Mouse (Mus musculus): Measurements from ENCODE around the gene Samd14. TPM values are rescaled to one million over a fixed set of nuclear protein-coding genes. Genes with fewer than 3 reads are reported as not detected.
A peak's percentile ranks its signal among the peaks of the same experiment; 100 is the strongest.
"Not testable (repeated sequence)": the region's sequence is repeated elsewhere in the genome, so short reads cannot be mapped to it uniquely, and the experiment has no call there.

The Samd14 gene
- polyA plus RNA-seq, 1 experiment from 2014 or later: 50.3 TPM

DNA sequence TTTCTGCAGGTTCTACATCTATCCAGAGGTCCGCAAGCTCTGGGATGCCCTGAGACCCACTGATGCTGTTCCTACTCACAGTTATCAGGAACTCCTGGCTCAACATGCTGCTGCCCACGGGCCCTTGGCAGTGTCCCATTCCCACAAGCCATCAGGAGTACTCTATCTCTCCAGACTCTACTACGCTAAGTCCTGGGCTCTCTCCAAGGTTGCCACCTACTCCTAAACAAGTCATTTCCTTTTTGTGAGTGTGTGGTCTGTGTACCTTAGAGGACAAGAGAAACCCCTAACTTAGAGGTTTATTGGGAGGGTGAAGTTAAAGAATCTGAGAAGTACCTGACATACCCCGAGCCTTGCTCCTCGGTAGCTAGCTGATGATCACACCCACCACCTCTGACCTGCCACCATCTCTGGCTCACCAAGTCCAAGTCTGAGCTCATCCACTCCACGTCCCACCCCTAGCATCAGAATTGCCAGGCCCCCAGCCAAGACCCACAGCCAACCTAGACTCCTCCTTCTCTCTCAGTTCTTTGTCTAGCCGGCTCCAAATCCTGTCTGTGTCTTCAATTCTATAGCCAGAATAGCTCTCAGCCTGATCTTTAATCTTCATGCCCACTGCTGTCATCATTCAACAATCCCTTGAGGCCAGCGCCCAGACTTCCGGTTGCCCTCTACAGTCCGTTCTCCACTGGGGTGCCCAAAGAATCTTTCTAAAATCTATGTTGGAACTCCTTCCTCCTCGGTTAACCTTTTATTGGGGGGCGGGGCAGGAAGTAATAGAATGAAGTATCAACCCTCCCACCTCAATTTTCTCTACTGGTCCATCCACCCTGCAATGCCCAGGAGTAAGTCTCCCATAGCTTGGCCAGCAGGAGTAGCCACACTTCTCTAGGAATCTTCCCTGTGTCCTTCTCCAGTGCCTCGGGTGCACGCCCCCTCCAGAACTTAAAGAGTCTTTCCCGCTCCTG lies 734 bp upstream of the Samd14 start:
- ATAC-seq (ENCODE audit: insufficient number of reproducible peaks, insufficient read depth, low FRiP score, low TSS enrichment): peak; percentile 29
- Histone ChIP-seq H3K36me3 (peaks cover 23% of the 10 kb centered on the region), H3K9me3 (no peaks in the 10 kb centered on the region), H3K4me1 (peaks cover 56% of the 10 kb centered on the region), H3K27ac (peak overlapping the region; percentile 96), H3K27me3 (no peaks in the 10 kb centered on the region), H3K4me2 (replicated peaks) (peak overlapping the region; percentile 78), H3K4me3 (peak overlapping the region; percentile 72), H3K9ac (peak overlapping the region; percentile 96)
- WGBS: 34% methylated on average over 15 of the region's 15 CpGs

GRCm38 (mm10) chr11:95010141-95010739 lies 561 bp downstream of the Samd14 start:
- Histone ChIP-seq H3K4me2 (replicated peaks) (peak overlapping the region; percentile 78), H3K4me1 (peaks cover 57% of the 10 kb centered on the region), H3K9me3 (no peaks in the 10 kb centered on the region), H3K4me3 (peak overlapping the region; percentile 72), H3K27ac (peak overlapping the region; percentile 96), H3K27me3 (no peaks in the 10 kb centered on the region), H3K36me3 (peaks cover 23% of the 10 kb centered on the region), H3K9ac (peak overlapping the region; percentile 96)
- WGBS: under 1% methylated on average over 32 of the region's 40 CpGs
- ATAC-seq (ENCODE audit: insufficient number of reproducible peaks, insufficient read depth, low FRiP score, low TSS enrichment): 0 out of 2 replicates have a peak, but pooled peaks have one; percentile 7

DNA sequence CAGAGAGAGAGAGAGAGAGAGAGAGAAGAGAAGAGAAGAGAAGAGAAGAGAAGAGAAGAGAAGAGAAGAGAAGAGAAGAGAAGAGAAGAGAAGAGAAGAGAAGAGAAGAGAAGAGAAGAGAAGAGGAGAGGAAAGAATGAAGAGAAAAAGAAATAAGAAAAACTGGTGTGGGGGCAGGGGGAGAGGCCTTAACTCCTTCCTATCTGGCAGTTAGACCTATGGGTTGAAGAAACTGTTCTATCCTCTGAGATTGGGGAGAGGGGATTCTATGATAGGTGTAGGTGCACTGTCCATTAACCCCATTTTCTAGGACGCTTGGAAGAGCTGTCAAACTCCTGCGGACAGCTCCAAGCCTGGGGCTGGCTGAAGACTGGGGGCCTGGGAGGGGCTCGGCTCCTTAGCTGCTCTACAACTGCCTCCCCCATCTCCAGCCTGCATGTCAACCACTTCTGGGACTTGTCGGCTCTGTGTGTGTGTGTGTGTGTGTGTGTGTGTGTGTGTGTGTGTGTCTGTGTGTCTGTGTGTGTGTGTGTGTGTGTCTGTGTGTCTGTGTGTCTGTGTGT lies 1.2 kb downstream of the Samd14 start:
- H3K27ac ChIP-seq: peak overlapping the region; percentile 96; the same call in 1 of the 2 replicates
- peak overlapping the region; percentile 78 for H3K4me2 ChIP-seq (replicated peaks)
- not testable (repeated sequence) for H3K9me3 ChIP-seq; H3K27me3 ChIP-seq; ATAC-seq (ENCODE audit: insufficient number of reproducible peaks, insufficient read depth, low FRiP score, low TSS enrichment)
- peak overlapping the region; percentile 72 for H3K4me3 ChIP-seq
- peaks cover 54% of the 10 kb centered on the region for H3K4me1 ChIP-seq
- H3K36me3 ChIP-seq: peaks cover 24% of the 10 kb centered on the region
- peak overlapping the region; percentile 96 for H3K9ac ChIP-seq
- WGBS: 3% methylated on average over 4 of the region's 4 CpGs

DNA sequence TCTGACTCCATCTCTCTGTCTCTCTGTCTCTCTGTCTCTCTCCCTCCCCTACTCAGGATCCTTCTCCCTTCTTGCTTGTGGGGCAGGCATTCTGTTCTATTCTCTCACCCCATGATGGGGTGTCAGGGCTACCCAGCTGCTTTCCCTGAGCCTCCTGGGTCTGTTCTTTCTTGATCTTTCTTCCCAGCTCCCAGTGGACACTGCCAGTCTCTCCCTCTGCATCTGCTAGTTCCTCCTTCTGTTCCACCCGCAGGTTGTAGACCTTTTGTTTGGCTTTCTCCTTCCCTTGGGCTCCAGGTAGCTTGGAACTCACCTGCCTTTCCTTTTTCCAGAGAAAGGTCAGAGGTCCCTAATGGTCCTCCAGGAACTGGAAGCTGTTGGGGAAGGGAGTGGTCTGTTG lies 1.7 kb downstream of the Samd14 start:
- H3K4me3 ChIP-seq: peak overlapping the region; percentile 72
- H3K9me3 ChIP-seq: no peaks in the 10 kb centered on the region
- H3K9ac ChIP-seq: peak overlapping the region; percentile 96
- peaks cover 49% of the 10 kb centered on the region for H3K4me1 ChIP-seq
- H3K4me2 ChIP-seq (replicated peaks): peak overlapping the region; percentile 78
- peak overlapping the region; percentile 54; the same call in 1 of the 2 replicates for H3K27ac ChIP-seq
- no peak for ATAC-seq (ENCODE audit: insufficient number of reproducible peaks, insufficient read depth, low FRiP score, low TSS enrichment)
- no peaks in the 10 kb centered on the region for H3K27me3 ChIP-seq
- 31% methylated on average over 1 of the region's 1 CpGs for WGBS
- peaks cover 28% of the 10 kb centered on the region for H3K36me3 ChIP-seq

DNA sequence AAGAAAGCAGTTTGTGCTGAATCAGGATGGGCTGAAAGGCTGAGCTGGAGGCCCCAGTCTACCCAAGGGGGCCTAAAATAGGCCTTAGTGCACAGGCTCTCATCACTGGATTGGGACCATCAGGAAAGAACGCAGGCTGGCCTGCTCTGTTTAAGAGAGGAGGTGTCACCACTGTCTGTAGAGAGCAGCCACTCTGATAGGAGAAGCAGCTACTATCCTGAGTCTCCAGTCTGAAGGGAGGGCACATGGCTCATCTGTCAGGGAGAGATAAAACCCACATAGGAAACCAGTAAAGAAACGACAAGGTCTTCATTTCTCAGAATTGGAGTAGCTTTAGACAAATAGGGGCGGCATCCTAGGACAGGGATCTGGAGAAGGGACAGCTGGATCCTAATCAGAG lies 2.4 kb downstream of the Samd14 start:
- H3K27me3 ChIP-seq: no peaks in the 10 kb centered on the region
- WGBS: 66% methylated on average over 3 of the region's 3 CpGs
- H3K36me3 ChIP-seq: peaks cover 34% of the 10 kb centered on the region
- peak overlapping the region; percentile 72 for H3K4me3 ChIP-seq
- peak overlapping the region; percentile 96 for H3K9ac ChIP-seq
- peak overlapping the region; percentile 78 for H3K4me2 ChIP-seq (replicated peaks)
- H3K9me3 ChIP-seq: no peaks in the 10 kb centered on the region
- 0 out of 2 replicates have a peak overlapping the region, but pooled peaks have one; percentile 54 for H3K27ac ChIP-seq
- peaks cover 43% of the 10 kb centered on the region for H3K4me1 ChIP-seq
- ATAC-seq (ENCODE audit: insufficient number of reproducible peaks, insufficient read depth, low FRiP score, low TSS enrichment): no peak

DNA sequence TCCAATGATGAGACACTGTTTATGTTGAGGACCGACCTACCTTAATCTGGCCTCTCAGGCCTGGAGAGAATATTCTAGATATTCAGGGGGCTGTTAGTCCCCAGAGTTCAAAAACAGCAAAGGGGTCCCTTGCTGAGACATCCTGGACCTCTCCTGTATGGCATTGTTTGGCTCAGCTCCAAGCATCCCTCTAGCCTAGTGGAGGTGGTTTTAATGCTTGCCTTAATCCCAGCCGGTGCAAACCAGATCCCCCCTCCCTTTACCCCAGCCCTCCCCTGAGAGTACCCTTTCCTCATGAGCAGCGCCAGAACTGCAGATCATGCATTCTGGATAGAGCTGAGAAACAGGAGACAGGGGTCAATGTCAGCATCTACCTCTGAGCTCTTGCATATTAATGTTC lies 2.8 kb downstream of the Samd14 start:
- Histone ChIP-seq H3K4me2 (replicated peaks) (peak overlapping the region; percentile 78), H3K36me3 (peaks cover 37% of the 10 kb centered on the region), H3K27ac (0 out of 2 replicates have a peak overlapping the region, but pooled peaks have one; percentile 20), H3K4me3 (peak overlapping the region; percentile 72; the same call in 1 of the 2 replicates), H3K4me1 (peaks cover 39% of the 10 kb centered on the region), H3K27me3 (no peaks in the 10 kb centered on the region), H3K9ac (no peak overlapping the region), H3K9me3 (no peaks in the 10 kb centered on the region)
- no peak for ATAC-seq (ENCODE audit: insufficient number of reproducible peaks, insufficient read depth, low FRiP score, low TSS enrichment)
- 31% methylated on average over 3 of the region's 3 CpGs for WGBS

DNA sequence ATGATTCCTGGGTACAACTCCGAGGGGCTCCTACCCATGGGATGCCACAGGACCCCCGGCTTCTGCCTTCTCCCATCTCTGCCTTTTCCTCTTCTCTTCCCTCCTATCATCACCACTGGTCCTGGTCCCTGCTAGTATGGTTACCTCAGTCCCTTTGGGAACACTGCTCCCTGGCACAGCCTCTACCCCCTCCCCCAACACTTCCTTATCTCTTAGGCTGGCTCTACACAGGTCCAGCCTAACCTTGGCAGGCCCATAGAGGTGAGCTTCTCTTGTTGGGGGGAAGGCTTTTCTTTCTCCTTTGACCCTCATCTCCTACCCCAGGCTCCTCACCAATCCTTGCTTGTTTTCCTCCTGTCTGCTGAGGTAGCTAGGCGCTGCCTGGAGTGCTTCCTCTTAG lies 5.8 kb downstream of the Samd14 start:
- Histone ChIP-seq H3K4me3 (no peak overlapping the region), H3K36me3 (peaks cover 62% of the 10 kb centered on the region), H3K4me2 (replicated peaks) (no peak overlapping the region), H3K4me1 (peaks cover 27% of the 10 kb centered on the region), H3K9me3 (no peaks in the 10 kb centered on the region), H3K27ac (no peak overlapping the region), H3K9ac (no peak overlapping the region), H3K27me3 (no peaks in the 10 kb centered on the region)
- 75% methylated on average over 3 of the region's 3 CpGs for WGBS
- ATAC-seq (ENCODE audit: insufficient number of reproducible peaks, insufficient read depth, low FRiP score, low TSS enrichment): no peak

- no peak overlapping the region for H3K27ac ChIP-seq
- no peaks in the 10 kb centered on the region for H3K9me3 ChIP-seq
- H3K4me3 ChIP-seq: no peak overlapping the region
- WGBS: 84% methylated on average over 10 of the region's 10 CpGs
- no peaks in the 10 kb centered on the region for H3K4me1 ChIP-seq
- H3K36me3 ChIP-seq: peaks cover 80% of the 10 kb centered on the region
- no peaks in the 10 kb centered on the region for H3K27me3 ChIP-seq
- H3K9ac ChIP-seq: no peak overlapping the region
- H3K4me2 ChIP-seq (replicated peaks): no peak overlapping the region
- ATAC-seq (ENCODE audit: insufficient number of reproducible peaks, insufficient read depth, low FRiP score, low TSS enrichment): no peak
These were observed 12.7 kb downstream of the Samd14 start for GRCm38 (mm10) chr11:95022237-95022992.

GRCm38 (mm10) chr11:95023481-95023880 lies 13.8 kb downstream of the Samd14 start:
- Histone ChIP-seq H3K27me3 (no peaks in the 10 kb centered on the region), H3K4me1 (no peaks in the 10 kb centered on the region), H3K36me3 (peaks cover 76% of the 10 kb centered on the region), H3K4me3 (no peak overlapping the region), H3K9me3 (no peaks in the 10 kb centered on the region), H3K27ac (no peak overlapping the region), H3K9ac (no peak overlapping the region), H3K4me2 (replicated peaks) (no peak overlapping the region)
- WGBS: 94% methylated on average over 9 of the region's 9 CpGs
- no peak for ATAC-seq (ENCODE audit: insufficient number of reproducible peaks, insufficient read depth, low FRiP score, low TSS enrichment)

DNA sequence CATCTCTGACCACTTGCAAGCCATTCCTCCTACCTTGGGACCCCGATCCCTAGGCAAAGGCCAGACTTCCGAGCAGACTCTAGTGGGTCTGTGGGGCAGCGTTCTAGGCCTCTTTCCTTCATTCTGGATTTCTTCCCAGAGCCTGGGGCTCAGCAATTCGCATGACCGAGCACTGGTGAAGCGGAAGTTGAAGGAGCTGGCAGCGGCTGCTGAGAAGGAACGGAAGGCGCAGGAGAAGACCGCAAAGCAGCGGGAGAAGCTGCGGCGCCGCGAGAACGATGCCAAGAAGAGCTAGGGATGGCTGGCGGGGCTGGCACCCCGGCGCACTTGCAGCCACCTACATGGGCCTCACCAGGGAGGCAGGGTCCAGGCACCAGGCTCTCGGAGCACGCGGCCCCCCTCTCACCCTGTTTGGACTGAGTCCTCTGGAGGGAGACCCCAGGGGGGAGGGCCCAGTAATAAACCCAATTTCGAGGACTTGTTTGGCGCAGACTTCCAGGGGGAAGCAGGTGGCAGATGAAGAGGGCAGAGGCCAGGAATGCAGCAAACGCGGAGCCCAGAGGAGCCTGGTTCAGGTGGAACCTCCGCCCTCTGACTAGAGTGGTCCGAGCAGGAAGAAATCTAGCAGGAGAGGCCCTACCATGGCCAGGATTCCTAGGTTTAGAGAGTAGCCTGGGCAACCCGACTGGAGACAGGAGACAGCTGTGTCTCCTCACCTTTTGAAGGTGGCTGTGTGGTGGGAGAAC lies 14.9 kb downstream of the Samd14 start:
- H3K27me3 ChIP-seq: no peaks in the 10 kb centered on the region
- H3K4me1 ChIP-seq: no peaks in the 10 kb centered on the region
- no peak overlapping the region for H3K4me3 ChIP-seq
- H3K9me3 ChIP-seq: no peaks in the 10 kb centered on the region
- 75% methylated on average over 29 of the region's 29 CpGs for WGBS
- H3K9ac ChIP-seq: no peak overlapping the region
- H3K4me2 ChIP-seq (replicated peaks): no peak overlapping the region
- H3K27ac ChIP-seq: peak overlapping the region; percentile 20; the same call in 1 of the 2 replicates
- peaks cover 64% of the 10 kb centered on the region for H3K36me3 ChIP-seq
- ATAC-seq (ENCODE audit: insufficient number of reproducible peaks, insufficient read depth, low FRiP score, low TSS enrichment): no peak

All from embryonic facial prominence, embryonic 12.5 days (tissue).